Mouse (Mus musculus): ENCODE measurements at regions not wholly inside any gene's neighbourhood (a gene's known extent, or its start where the extent isn't known, plus 50 kb on each side); places are given as distances from the start of the nearest gene placed in this dataset.

- Histone ChIP-seq H3K4me1 (replicated peaks) (no peaks in the 10 kb centered on the region), H3K36me3 (replicated peaks) (no peaks in the 10 kb centered on the region), H3K27ac (replicated peaks) (no peak overlapping the region), H3K9me3 (replicated peaks) (no peaks in the 10 kb centered on the region), H3K27me3 (no peaks in the 10 kb centered on the region), H3K9ac (no peak overlapping the region), H3K4me3 (replicated peaks) (no peak overlapping the region), H3K4me2 (no peak overlapping the region)
- no peak for ATAC-seq (ENCODE audit: insufficient read depth)
- 61% methylated on average over 6 of the region's 6 CpGs for WGBS (ENCODE audit: insufficient replicate concordance)
These were observed 118.3 kb upstream of the Ift57 start for GRCm38 (mm10) chr16:49580708-49581107.

DNA sequence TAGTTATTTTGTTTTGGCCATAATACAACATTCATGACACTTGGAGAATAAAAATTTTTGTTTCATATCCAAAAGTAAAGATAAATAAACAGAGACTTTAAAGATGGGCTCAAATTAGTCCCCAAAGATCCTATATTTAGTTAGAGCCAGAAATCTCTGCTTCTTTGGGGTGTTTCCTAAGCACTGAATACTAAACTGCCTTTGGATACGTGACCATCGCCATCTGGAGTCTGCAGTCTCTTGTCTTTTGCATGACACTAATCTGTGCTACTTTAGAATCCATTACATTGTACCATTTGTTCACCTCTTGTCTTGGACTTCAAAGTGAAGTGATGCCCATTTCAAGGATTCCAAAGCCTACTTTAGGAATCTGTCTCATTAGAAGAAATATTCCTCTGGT is 92.5 kb upstream of the Ift57 start:
- H3K4me2 ChIP-seq, result no peak overlapping the region
- no peaks in the 10 kb centered on the region for H3K36me3 ChIP-seq (replicated peaks)
- H3K9me3 ChIP-seq (replicated peaks), result no peaks in the 10 kb centered on the region
- H3K27ac ChIP-seq (replicated peaks), result no peak overlapping the region
- no peak overlapping the region for H3K9ac ChIP-seq
- WGBS (ENCODE audit: insufficient replicate concordance), result 67% methylated on average over 2 of the region's 2 CpGs
- no peaks in the 10 kb centered on the region for H3K4me1 ChIP-seq (replicated peaks)
- H3K27me3 ChIP-seq, result no peaks in the 10 kb centered on the region
- no peak for ATAC-seq (ENCODE audit: insufficient read depth)
- H3K4me3 ChIP-seq (replicated peaks), result no peak overlapping the region

GRCm38 (mm10) chr16:49614801-49615200 is 84.2 kb upstream of the Ift57 start:
- Histone ChIP-seq H3K27ac (replicated peaks) (no peak overlapping the region), H3K4me2 (no peak overlapping the region), H3K4me1 (replicated peaks) (no peaks in the 10 kb centered on the region), H3K36me3 (replicated peaks) (no peaks in the 10 kb centered on the region), H3K27me3 (no peaks in the 10 kb centered on the region), H3K4me3 (replicated peaks) (no peak overlapping the region), H3K9ac (no peak overlapping the region), H3K9me3 (replicated peaks) (0 out of 2 replicates have a peak, but pooled peaks cover 5% of the 10 kb centered on the region)
- ATAC-seq (ENCODE audit: insufficient read depth), result no peak
- WGBS (ENCODE audit: insufficient replicate concordance), result 61% methylated on average over 3 of the region's 3 CpGs

- ATAC-seq (ENCODE audit: insufficient read depth), result no peak
- Histone ChIP-seq H3K9me3 (replicated peaks) (0 out of 2 replicates have a peak, but pooled peaks cover 5% of the 10 kb centered on the region), H3K9ac (no peak overlapping the region), H3K27ac (replicated peaks) (no peak overlapping the region), H3K4me1 (replicated peaks) (no peaks in the 10 kb centered on the region), H3K4me2 (no peak overlapping the region), H3K27me3 (no peaks in the 10 kb centered on the region), H3K4me3 (replicated peaks) (no peak overlapping the region), H3K36me3 (replicated peaks) (no peaks in the 10 kb centered on the region)
- WGBS (ENCODE audit: insufficient replicate concordance), result 72% methylated on average over 20 of the region's 20 CpGs
These were observed 83.6 kb upstream of the Ift57 start for GRCm38 (mm10) chr16:49615342-49616020.

- Histone ChIP-seq H3K9ac (no peak overlapping the region), H3K9me3 (replicated peaks) (0 out of 2 replicates have a peak, but pooled peaks cover 5% of the 10 kb centered on the region), H3K4me3 (replicated peaks) (no peak overlapping the region), H3K4me2 (no peak overlapping the region), H3K36me3 (replicated peaks) (no peaks in the 10 kb centered on the region), H3K27me3 (no peaks in the 10 kb centered on the region), H3K27ac (replicated peaks) (no peak overlapping the region), H3K4me1 (replicated peaks) (no peaks in the 10 kb centered on the region)
- 75% methylated on average over 13 of the region's 13 CpGs for WGBS (ENCODE audit: insufficient replicate concordance)
- no peak for ATAC-seq (ENCODE audit: insufficient read depth)
These were observed 82.7 kb upstream of the Ift57 start for GRCm38 (mm10) chr16:49616263-49616872.

- no peak for ATAC-seq (ENCODE audit: insufficient read depth)
- no peaks in the 10 kb centered on the region for H3K9me3 ChIP-seq (replicated peaks)
- no peaks in the 10 kb centered on the region for H3K36me3 ChIP-seq (replicated peaks)
- H3K4me1 ChIP-seq (replicated peaks), result no peaks in the 10 kb centered on the region
- 58% methylated on average over 5 of the region's 5 CpGs for WGBS (ENCODE audit: insufficient replicate concordance)
- H3K27me3 ChIP-seq, result no peaks in the 10 kb centered on the region
- no peak overlapping the region for H3K9ac ChIP-seq
- no peak overlapping the region for H3K27ac ChIP-seq (replicated peaks)
- H3K4me3 ChIP-seq (replicated peaks), result no peak overlapping the region
- no peak overlapping the region for H3K4me2 ChIP-seq
These were observed 65.5 kb upstream of the Ift57 start for GRCm38 (mm10) chr16:49633502-49633901.

DNA sequence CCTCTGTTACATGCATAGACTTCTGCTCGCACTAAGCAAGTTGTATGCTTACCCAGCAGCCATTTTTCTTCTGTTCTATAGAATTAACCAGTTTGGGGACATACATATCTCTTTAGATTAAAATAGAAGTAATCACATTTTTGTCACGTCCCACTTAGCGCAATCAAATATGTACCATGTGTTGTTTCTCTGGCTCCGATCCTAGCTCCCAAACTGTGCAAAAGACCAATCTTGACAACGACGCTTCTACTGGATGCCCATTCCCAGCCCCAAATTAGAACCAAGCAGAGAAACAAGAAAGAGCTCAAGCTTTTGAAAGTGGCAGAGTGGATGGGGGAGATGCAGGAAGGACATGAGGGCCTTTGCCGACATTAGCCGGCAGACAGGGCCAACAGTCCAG is 63.5 kb upstream of the Ift57 start:
- Histone ChIP-seq H3K36me3 (replicated peaks) (no peaks in the 10 kb centered on the region), H3K27ac (replicated peaks) (no peak overlapping the region), H3K4me1 (replicated peaks) (no peaks in the 10 kb centered on the region), H3K4me2 (no peak overlapping the region), H3K9me3 (replicated peaks) (no peaks in the 10 kb centered on the region), H3K4me3 (replicated peaks) (no peak overlapping the region), H3K9ac (no peak overlapping the region), H3K27me3 (no peaks in the 10 kb centered on the region)
- ATAC-seq (ENCODE audit: insufficient read depth), result no peak
- 80% methylated on average over 8 of the region's 8 CpGs for WGBS (ENCODE audit: insufficient replicate concordance)

DNA sequence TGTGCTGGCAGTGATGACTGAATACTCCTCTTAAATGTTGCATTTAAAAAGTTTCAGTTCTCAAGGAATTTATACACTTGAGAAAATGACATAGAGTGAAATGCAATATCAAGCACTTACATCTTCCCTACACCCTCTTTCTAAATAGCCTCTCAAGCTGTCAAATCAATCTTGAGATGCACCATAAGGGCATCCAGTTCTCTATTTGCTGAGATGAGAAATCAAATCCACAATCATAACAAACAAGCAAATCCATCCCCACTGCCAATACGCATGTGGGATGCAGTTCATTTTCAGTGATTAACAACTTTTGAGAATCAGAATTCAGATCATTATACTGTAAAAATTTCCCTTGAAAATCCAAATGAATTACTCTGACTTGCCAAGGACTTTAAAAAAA is 62.6 kb upstream of the Ift57 start:
- H3K27me3 ChIP-seq, result no peaks in the 10 kb centered on the region
- WGBS (ENCODE audit: insufficient replicate concordance), result 86% methylated on average over 1 of the region's 1 CpGs
- no peak for ATAC-seq (ENCODE audit: insufficient read depth)
- H3K27ac ChIP-seq (replicated peaks), result no peak overlapping the region
- H3K4me3 ChIP-seq (replicated peaks), result no peak overlapping the region
- no peaks in the 10 kb centered on the region for H3K36me3 ChIP-seq (replicated peaks)
- H3K4me2 ChIP-seq, result no peak overlapping the region
- H3K9me3 ChIP-seq (replicated peaks), result no peaks in the 10 kb centered on the region
- H3K4me1 ChIP-seq (replicated peaks), result no peaks in the 10 kb centered on the region
- no peak overlapping the region for H3K9ac ChIP-seq

DNA sequence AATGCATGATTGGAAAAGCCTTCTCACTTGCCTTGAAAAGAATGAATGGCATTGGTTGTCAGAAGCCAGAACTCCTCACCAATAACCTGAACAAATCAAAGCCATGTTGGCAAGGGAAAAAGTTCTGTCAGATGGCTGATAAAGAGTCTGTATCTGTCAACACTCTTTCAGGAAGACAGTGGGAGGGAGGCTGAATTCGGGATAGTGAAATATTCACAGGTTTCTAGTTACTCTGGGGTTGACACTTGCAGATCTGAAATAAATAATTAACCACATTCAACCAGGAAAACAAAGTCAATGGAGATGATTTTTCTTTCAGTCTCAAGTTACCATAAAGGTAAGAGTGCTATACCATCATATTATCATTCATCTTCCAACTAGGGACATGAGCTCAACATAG is 56.3 kb upstream of the Ift57 start:
- H3K27me3 ChIP-seq, result no peaks in the 10 kb centered on the region
- no peak for ATAC-seq (ENCODE audit: insufficient read depth)
- 36% methylated on average over 1 of the region's 1 CpGs for WGBS (ENCODE audit: insufficient replicate concordance)
- no peak overlapping the region for H3K4me3 ChIP-seq (replicated peaks)
- H3K9ac ChIP-seq, result no peak overlapping the region
- H3K9me3 ChIP-seq (replicated peaks), result no peaks in the 10 kb centered on the region
- no peaks in the 10 kb centered on the region for H3K4me1 ChIP-seq (replicated peaks)
- H3K27ac ChIP-seq (replicated peaks), result no peak overlapping the region
- no peak overlapping the region for H3K4me2 ChIP-seq
- H3K36me3 ChIP-seq (replicated peaks), result no peaks in the 10 kb centered on the region

DNA sequence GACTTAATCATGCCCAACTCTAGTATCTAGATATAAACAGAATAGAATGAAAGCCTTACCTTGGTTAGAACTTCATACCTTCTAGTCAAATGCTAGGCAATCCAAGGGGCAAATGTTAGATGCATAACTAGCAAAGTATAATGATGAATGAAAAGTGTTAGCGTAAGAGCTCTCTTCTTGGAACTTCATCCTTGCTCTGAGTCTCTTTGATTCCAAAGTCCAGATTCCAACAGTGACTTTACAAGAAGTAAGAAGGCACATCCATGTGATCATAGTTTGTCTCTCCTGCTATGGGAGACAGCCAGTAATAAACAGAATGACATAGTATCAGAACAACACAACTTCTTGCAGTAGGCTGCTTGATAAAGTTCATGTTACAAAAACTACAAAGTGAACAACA is 54.6 kb upstream of the Ift57 start:
- no peaks in the 10 kb centered on the region for H3K9me3 ChIP-seq (replicated peaks)
- no peaks in the 10 kb centered on the region for H3K27me3 ChIP-seq
- no peak overlapping the region for H3K9ac ChIP-seq
- H3K4me1 ChIP-seq (replicated peaks), result no peaks in the 10 kb centered on the region
- ATAC-seq (ENCODE audit: insufficient read depth), result no peak
- no peak overlapping the region for H3K27ac ChIP-seq (replicated peaks)
- H3K36me3 ChIP-seq (replicated peaks), result no peaks in the 10 kb centered on the region
- no peak overlapping the region for H3K4me2 ChIP-seq
- H3K4me3 ChIP-seq (replicated peaks), result no peak overlapping the region
- WGBS (ENCODE audit: insufficient replicate concordance), result 77% methylated on average over 1 of the region's 1 CpGs

DNA sequence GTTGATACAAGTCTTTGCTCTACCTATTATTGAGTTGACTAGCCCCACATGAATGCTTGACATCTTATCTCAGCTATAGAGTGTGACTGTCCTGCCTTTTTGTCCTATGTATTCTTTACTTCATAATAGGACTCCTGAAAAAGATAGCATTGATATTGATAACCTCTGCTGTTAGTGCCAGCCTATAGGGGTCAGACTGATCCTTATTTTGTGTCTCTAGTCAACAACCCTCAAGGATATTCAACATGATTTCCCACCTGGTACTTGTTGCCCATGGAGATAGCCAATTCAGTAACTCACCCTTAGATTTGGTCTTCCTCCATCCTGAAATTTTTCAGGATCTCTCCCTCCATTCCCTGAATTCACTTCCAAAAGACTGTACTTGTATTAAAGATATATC is 52.6 kb upstream of the Ift57 start:
- Histone ChIP-seq H3K27ac (replicated peaks) (no peak overlapping the region), H3K9me3 (replicated peaks) (no peaks in the 10 kb centered on the region), H3K4me1 (replicated peaks) (no peaks in the 10 kb centered on the region), H3K9ac (no peak overlapping the region), H3K4me2 (no peak overlapping the region), H3K4me3 (replicated peaks) (no peak overlapping the region), H3K36me3 (replicated peaks) (no peaks in the 10 kb centered on the region), H3K27me3 (no peaks in the 10 kb centered on the region)
- ATAC-seq (ENCODE audit: insufficient read depth), result no peak

Data from liver, embryonic 15.5 days (tissue).